Mouse (Mus musculus) liver, adult 2 months (tissue): ENCODE measurements around the gene Oxld1.

ENCODE experiments used
- CTCF ChIP-seq: fragments of 200-500 bp; IDR thresholded peaks from 2 replicates; pipeline ENCODE4 v1.5.1; 2011; ENCODE audit warnings: low read depth, low read length, control low read depth
- POLR2A ChIP-seq: fragments of 200-500 bp; IDR thresholded peaks from 2 replicates; pipeline ENCODE4 v1.6.1; 2011; ENCODE audit warnings: low read length, control low read depth; ENCODE audit not compliant: insufficient read depth; ENCODE audit errors: extremely low read depth

- TF ChIP-seq CTCF (0 out of 2 replicates have a peak, but pooled peaks have one; percentile 15), POLR2A (peak; percentile 76)
Measured at GRCm38 (mm10) chr11:120437152-120437856, 20.6 kb downstream of the Oxld1 start, which contains the start of gene Nploc4.
